In genomic region chr5:26991587-26991986, GRCm38 (mm10) we compare ENCODE assay signal across 12 mouse cellular contexts.
DNase-seq lines count a peak whose midpoint lies in the region; ATAC-seq and TF ChIP-seq lines count a peak whose summit lies in the region.
"Had no signal": no experiment of that assay in that cellular context is flagged by ENCODE, and none has a peak within 500 bp of the region (broad histone marks: within the 10 kb centered on the region; RNA-seq: fewer than 3 reads in every experiment).

No protein-coding gene starts in this region.

- H3K4me3 ChIP-seq in embryonic facial prominence, embryonic 14.5 days (ENCODE audit: low read depth, low read length), result no peak overlapping the region
- no peak overlapping the region for H3K4me3 ChIP-seq in hindbrain, embryonic 13.5 days
- no peak overlapping the region for H3K4me3 ChIP-seq in midbrain, postnatal 0 days (ENCODE audit: low read depth, low read length)
- H3K4me3 ChIP-seq: heart, embryonic 13.5 days; megakaryocyte, embryonic 14.5 days had no signal

- DNase-seq in brain, adult 2 months (ENCODE audit: low read depth, low spot score), result peak; percentile 39
- peak; percentile 5 for DNase-seq in embryonic facial prominence, embryonic 14.5 days (ENCODE audit: low spot score)
- DNase-seq in midbrain, postnatal 0 days (ENCODE audit: low spot score), result peak; percentile 22
- no peak for DNase-seq in gastrocnemius, adult 18-20 months (ENCODE audit: low spot score)
- no peak for DNase-seq in adrenal gland, postnatal 36 days
- no peak for DNase-seq in heart, postnatal 25 days (ENCODE audit: low spot score)
- DNase-seq: kidney, adult 11 months; lung, adult 2 months had no signal

- ATAC-seq in embryonic facial prominence, embryonic 14.5 days (ENCODE audit: low read depth), result no peak
- peak; percentile 71; the same call in 1 of the 2 replicates for ATAC-seq in hindbrain, embryonic 13.5 days (ENCODE audit: low FRiP score)
- no peak for ATAC-seq in midbrain, postnatal 0 days (ENCODE audit: low FRiP score)
- no peak for ATAC-seq in activated CD4-positive, CD25-positive, alpha-beta regulatory T cell, adult 4 months

- no peaks in the 10 kb centered on the region for H3K9me3 ChIP-seq in embryonic facial prominence, embryonic 14.5 days (ENCODE audit: control insufficient read depth, low read length)
- H3K9me3 ChIP-seq in hindbrain, embryonic 13.5 days, result no peaks in the 10 kb centered on the region
- H3K9me3 ChIP-seq in midbrain, postnatal 0 days (ENCODE audit: low read length), result no peaks in the 10 kb centered on the region
- H3K9me3 ChIP-seq: heart, embryonic 13.5 days had no signal

- TF ChIP-seq CTCF in midbrain, postnatal 0 days (IDR thresholded peaks at IDR 0.05), result no peak

- no peaks in the 10 kb centered on the region for H3K4me1 ChIP-seq in embryonic facial prominence, embryonic 14.5 days (ENCODE audit: control insufficient read depth, insufficient read depth, low read length)
- peaks cover 16% of the 10 kb centered on the region for H3K4me1 ChIP-seq in hindbrain, embryonic 13.5 days (replicated peaks)
- no peaks in the 10 kb centered on the region for H3K4me1 ChIP-seq in midbrain, postnatal 0 days (ENCODE audit: insufficient read depth, low read length)
- H3K4me1 ChIP-seq: heart, embryonic 13.5 days; megakaryocyte, embryonic 14.5 days had no signal

- no peak overlapping the region for H3K27ac ChIP-seq in embryonic facial prominence, embryonic 14.5 days (replicated peaks; ENCODE audit: low read depth, low read length)
- no peak overlapping the region for H3K27ac ChIP-seq in hindbrain, embryonic 13.5 days
- H3K27ac ChIP-seq in midbrain, postnatal 0 days (ENCODE audit: low read depth, low read length), result no peak overlapping the region
- H3K27ac ChIP-seq: heart, embryonic 13.5 days had no signal

- no peak overlapping the region for H3K9ac ChIP-seq in embryonic facial prominence, embryonic 14.5 days (ENCODE audit: low read depth, low read length)
- no peak overlapping the region for H3K9ac ChIP-seq in hindbrain, embryonic 13.5 days
- H3K9ac ChIP-seq in midbrain, postnatal 0 days (replicated peaks; ENCODE audit: low read length, poor library complexity, severe bottlenecking), result no peak overlapping the region
- H3K9ac ChIP-seq: heart, embryonic 13.5 days had no signal

- intact Hi-C loops in heart, postnatal 25 days (cut with DNase I), result no loop called here

- H3K4me2 ChIP-seq in embryonic facial prominence, embryonic 14.5 days (ENCODE audit: low read depth, low read length), result no peak overlapping the region
- no peak overlapping the region for H3K4me2 ChIP-seq in hindbrain, embryonic 13.5 days
- H3K4me2 ChIP-seq in midbrain, postnatal 0 days (ENCODE audit: low read depth, low read length, poor library complexity, severe bottlenecking), result no peak overlapping the region
- H3K4me2 ChIP-seq: heart, embryonic 13.5 days had no signal

- H3K36me3 ChIP-seq in embryonic facial prominence, embryonic 14.5 days (ENCODE audit: control insufficient read depth, insufficient read depth, low read length), result no peaks in the 10 kb centered on the region
- H3K36me3 ChIP-seq in hindbrain, embryonic 13.5 days, result no peaks in the 10 kb centered on the region
- no peaks in the 10 kb centered on the region for H3K36me3 ChIP-seq in midbrain, postnatal 0 days (ENCODE audit: insufficient read depth, low read length)
- H3K36me3 ChIP-seq: heart, embryonic 13.5 days had no signal

- H3K27me3 ChIP-seq in embryonic facial prominence, embryonic 14.5 days (replicated peaks; ENCODE audit: control insufficient read depth, insufficient read depth, low read length), result no peaks in the 10 kb centered on the region
- no peaks in the 10 kb centered on the region for H3K27me3 ChIP-seq in hindbrain, embryonic 13.5 days
- no peaks in the 10 kb centered on the region for H3K27me3 ChIP-seq in midbrain, postnatal 0 days (ENCODE audit: insufficient read depth, low read length)
- H3K27me3 ChIP-seq: megakaryocyte, embryonic 14.5 days had no signal

- 28% methylated on average over 2 of the region's 2 CpGs for WGBS in embryonic facial prominence, embryonic 14.5 days
- 9% methylated on average over 2 of the region's 2 CpGs for WGBS in hindbrain, embryonic 13.5 days
- 14% methylated on average over 2 of the region's 2 CpGs for WGBS in midbrain, postnatal 0 days

Comparison
In these comparisons a context has a peak if more than half of its experiments do, and no peak if none do; other contexts are left out.
1. DNase-seq: peak in brain, adult 2 months (single experiment), embryonic facial prominence, embryonic 14.5 days (single experiment) and midbrain, postnatal 0 days (single experiment); none in gastrocnemius, adult 18-20 months (single experiment), adrenal gland, postnatal 36 days (0 of 2) and heart, postnatal 25 days (single experiment).